8 mouse cellular contexts compared by ENCODE assay signal in the genomic region with DNA sequence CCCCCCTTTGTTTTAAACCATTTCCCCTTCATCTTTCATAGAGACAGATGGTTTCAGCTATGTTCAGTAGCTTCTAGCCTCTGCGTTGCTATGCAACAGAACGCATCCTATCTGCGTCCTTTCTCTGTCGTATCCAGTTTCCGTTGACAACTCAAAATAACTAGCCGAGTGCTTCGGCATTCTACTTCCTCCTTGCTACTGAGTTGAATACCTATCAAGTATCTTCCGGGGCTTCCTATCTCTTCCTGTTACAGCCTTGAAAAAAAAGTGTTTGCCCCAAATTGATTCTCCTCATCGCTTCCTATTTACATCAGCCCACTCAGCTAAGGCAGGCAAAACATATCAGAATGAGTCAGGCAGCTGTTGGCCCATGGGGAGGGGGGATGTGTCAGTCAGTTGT.
DNase-seq lines count a peak whose midpoint lies in the region; ATAC-seq and TF ChIP-seq lines count a peak whose summit lies in the region.

No protein-coding gene starts in this region.

- H3K27ac ChIP-seq in kidney, postnatal 0 days: no peak overlapping the region
- no peak overlapping the region for H3K27ac ChIP-seq in hindbrain, embryonic 13.5 days
- H3K27ac ChIP-seq in liver, embryonic 11.5 days (ENCODE audit: low read depth, low read length): no peak overlapping the region

- H3K4me1 ChIP-seq in kidney, postnatal 0 days (replicated peaks; ENCODE audit: insufficient read depth, low read length): peaks cover 4% of the 10 kb centered on the region; the same call in 1 of the 2 replicates
- H3K4me1 ChIP-seq in hindbrain, embryonic 13.5 days (replicated peaks): no peaks in the 10 kb centered on the region
- H3K4me1 ChIP-seq in liver, embryonic 11.5 days (replicated peaks; ENCODE audit: control insufficient read depth, insufficient read depth, low read length): peaks cover 3% of the 10 kb centered on the region

- no peak overlapping the region for H3K9ac ChIP-seq in kidney, postnatal 0 days (ENCODE audit: low read depth, low read length)
- no peak overlapping the region for H3K9ac ChIP-seq in hindbrain, embryonic 13.5 days
- no peak overlapping the region for H3K9ac ChIP-seq in liver, embryonic 11.5 days (ENCODE audit: low read depth, low read length)

- TF ChIP-seq CTCF in kidney, postnatal 0 days (IDR thresholded peaks at IDR 0.05; ENCODE audit: low read depth): no peak

- peak; percentile 66 for DNase-seq in kidney, postnatal 0 days (ENCODE audit: low spot score)
- DNase-seq in kidney, adult 11 months: no peak
- DNase-seq in liver, embryonic 11.5 days (ENCODE audit: low spot score): no peak
- DNase-seq in telencephalon, adult 2 months (ENCODE audit: low read depth, low spot score): peak; percentile 85
- DNase-seq in cerebellum, adult 18-20 months: no peak

- H3K36me3 ChIP-seq in kidney, postnatal 0 days (ENCODE audit: insufficient read depth, low read length): no peaks in the 10 kb centered on the region
- H3K36me3 ChIP-seq in hindbrain, embryonic 13.5 days: no peaks in the 10 kb centered on the region
- no peaks in the 10 kb centered on the region for H3K36me3 ChIP-seq in liver, embryonic 11.5 days (ENCODE audit: control insufficient read depth, insufficient read depth, low read length)

- H3K27me3 ChIP-seq in kidney, postnatal 0 days (ENCODE audit: insufficient read depth, low read length): no peaks in the 10 kb centered on the region
- H3K27me3 ChIP-seq in hindbrain, embryonic 13.5 days: no peaks in the 10 kb centered on the region
- no peaks in the 10 kb centered on the region for H3K27me3 ChIP-seq in liver, embryonic 11.5 days (replicated peaks; ENCODE audit: control insufficient read depth, insufficient read depth, low read length)

- 20% methylated on average over 9 of the region's 9 CpGs for WGBS in kidney, postnatal 0 days
- 29% methylated on average over 9 of the region's 9 CpGs for WGBS in hindbrain, embryonic 13.5 days
- 14% methylated on average over 9 of the region's 9 CpGs for whole genome bisulfite sequencing in liver, embryonic 11.5 days

- H3K4me2 ChIP-seq in kidney, postnatal 0 days (ENCODE audit: low read length): no peak overlapping the region
- peak overlapping the region; percentile 25 for H3K4me2 ChIP-seq in hindbrain, embryonic 13.5 days
- H3K4me2 ChIP-seq in liver, embryonic 11.5 days: peak overlapping the region; percentile 23

- no peaks in the 10 kb centered on the region for H3K9me3 ChIP-seq in kidney, postnatal 0 days (replicated peaks; ENCODE audit: low read length)
- no peaks in the 10 kb centered on the region for H3K9me3 ChIP-seq in hindbrain, embryonic 13.5 days
- no peaks in the 10 kb centered on the region for H3K9me3 ChIP-seq in liver, embryonic 11.5 days (ENCODE audit: control insufficient read depth, low read length)

- ATAC-seq in kidney, postnatal 0 days (replicated peaks; ENCODE audit: low FRiP score, low read depth): no peak
- peak; percentile 96 for ATAC-seq in common myeloid progenitor, adult 5-6 weeks (replicated peaks; ENCODE audit: low read depth, poor library complexity, severe bottlenecking)
- ATAC-seq in hindbrain, embryonic 13.5 days (ENCODE audit: low FRiP score): peak; percentile 74; the same call in 1 of the 2 replicates
- ATAC-seq in liver, embryonic 11.5 days (replicated peaks; ENCODE audit: low FRiP score): peak; percentile 74
- ATAC-seq in monocyte, adult 5-6 weeks (replicated peaks; ENCODE audit: insufficient number of reproducible peaks, low FRiP score, low TSS enrichment, poor library complexity, severe bottlenecking): no peak

- H3K4me3 ChIP-seq in kidney, postnatal 0 days (replicated peaks; ENCODE audit: low read depth, low read length): no peak overlapping the region
- H3K4me3 ChIP-seq in hindbrain, embryonic 13.5 days: no peak overlapping the region
- no peak overlapping the region for H3K4me3 ChIP-seq in liver, embryonic 11.5 days (ENCODE audit: low read depth, low read length)

Comparison
In these comparisons a context has a peak if more than half of its experiments do, and no peak if none do; other contexts are left out.
1. DNase-seq: peak in kidney, postnatal 0 days (single experiment) and telencephalon, adult 2 months (single experiment); none in kidney, adult 11 months (single experiment), liver, embryonic 11.5 days (single experiment) and cerebellum, adult 18-20 months (0 of 2).
2. ATAC-seq: peak in common myeloid progenitor, adult 5-6 weeks (single experiment), hindbrain, embryonic 13.5 days (single experiment) and liver, embryonic 11.5 days (single experiment); none in kidney, postnatal 0 days (single experiment) and monocyte, adult 5-6 weeks (single experiment).